Mouse (Mus musculus): Measurements from ENCODE around the gene Tor1a.
"Not testable (repeated sequence)": the region's sequence is repeated elsewhere in the genome, so short reads cannot be mapped to it uniquely, and the experiment has no call there.

The Tor1a gene

GRCm38 (mm10) chr2:30954797-30955196, 12.9 kb downstream of the Tor1a start:
- DNase-seq (ENCODE audit: low spot score in 2 of 2) = no peak

GRCm38 (mm10) chr2:30952824-30953490, 14.8 kb downstream of the Tor1a start, which contains the start of gene Tor1b:
TSS of gene Tor1b (plus strand) at chr2:30952959.
- peak; percentile 57 to 73 for DNase-seq (ENCODE audit: low spot score in 2 of 2)

- no peak for DNase-seq (ENCODE audit: low spot score in 2 of 2)
Observed at GRCm38 (mm10) chr2:30952457-30952823, 15.3 kb downstream of the Tor1a start.

GRCm38 (mm10) chr2:30942603-30943011, 25.1 kb downstream of the Tor1a start:
- peak; percentile 25 to 53 for DNase-seq (ENCODE audit: low spot score in 2 of 2)

- DNase-seq (ENCODE audit: low spot score in 2 of 2) = not testable (repeated sequence)
Observed at GRCm38 (mm10) chr2:30942116-30942515, 25.6 kb downstream of the Tor1a start.

GRCm38 (mm10) chr2:30941586-30941985, 26.1 kb downstream of the Tor1a start:
- DNase-seq (ENCODE audit: low spot score in 2 of 2) = no peak

GRCm38 (mm10) chr2:30938574-30938991, 29.1 kb downstream of the Tor1a start:
- DNase-seq (ENCODE audit: low spot score in 2 of 2) = no peak

GRCm38 (mm10) chr2:30937731-30938130, 30.0 kb downstream of the Tor1a start:
- no peak for DNase-seq (ENCODE audit: low spot score in 2 of 2)

- no peak for DNase-seq (ENCODE audit: low spot score in 2 of 2)
Observed at GRCm38 (mm10) chr2:30936808-30937207, 30.9 kb downstream of the Tor1a start.

- peak; percentile 44 to 69 for DNase-seq (ENCODE audit: low spot score in 2 of 2)
Observed at GRCm38 (mm10) chr2:30933917-30934450, 33.7 kb downstream of the Tor1a start.

- DNase-seq (ENCODE audit: low spot score in 2 of 2) = no peak
Observed at GRCm38 (mm10) chr2:30933032-30933431, 34.7 kb downstream of the Tor1a start.

GRCm38 (mm10) chr2:30931922-30932321, 35.8 kb downstream of the Tor1a start:
- no peak for DNase-seq (ENCODE audit: low spot score in 2 of 2)

GRCm38 (mm10) chr2:30930846-30931245, 36.9 kb downstream of the Tor1a start:
- not testable (repeated sequence) for DNase-seq (ENCODE audit: low spot score in 2 of 2)

- peak; percentile 22 to 33 for DNase-seq (ENCODE audit: low spot score in 2 of 2)
Observed at GRCm38 (mm10) chr2:30929483-30930045, 38.2 kb downstream of the Tor1a start, which contains the start of gene Ptges. TSS of gene Ptges (minus strand) at chr2:30929863.

- DNase-seq (ENCODE audit: low spot score in 2 of 2) = no peak
Observed at GRCm38 (mm10) chr2:30928893-30929482, 38.7 kb downstream of the Tor1a start.

GRCm38 (mm10) chr2:30927844-30928628, 39.7 kb downstream of the Tor1a start:
- DNase-seq (ENCODE audit: low spot score in 2 of 2) = peak; percentile 58 to 77

GRCm38 (mm10) chr2:30927151-30927781, 40.5 kb downstream of the Tor1a start:
- no peak for DNase-seq (ENCODE audit: low spot score in 2 of 2)

- no peak for DNase-seq (ENCODE audit: low spot score in 2 of 2)
Observed at GRCm38 (mm10) chr2:30926381-30926780, 41.4 kb downstream of the Tor1a start.

- no peak for DNase-seq (ENCODE audit: low spot score in 2 of 2)
Observed at GRCm38 (mm10) chr2:30925181-30925580, 42.6 kb downstream of the Tor1a start.

- no peak for DNase-seq (ENCODE audit: low spot score in 2 of 2)
Observed at GRCm38 (mm10) chr2:30923099-30923498, 44.6 kb downstream of the Tor1a start.

GRCm38 (mm10) chr2:30920216-30920615, 47.5 kb downstream of the Tor1a start:
- no peak for DNase-seq (ENCODE audit: low spot score in 2 of 2)

Measured in spleen, postnatal 14 days (tissue).